Mouse (Mus musculus) C2C12 (cell line): ENCODE data around the gene Mctp1.
"Not testable (repeated sequence)": the region's sequence is repeated elsewhere in the genome, so short reads cannot be mapped to it uniquely, and the experiment has no call there.

Source experiments
- CTCF ChIP-seq: IDR thresholded peaks from one replicate; pipeline ENCODE4 v1.5.1; 2011; ENCODE audit not compliant: control insufficient read depth, insufficient read depth, insufficient read length
- FOSL1 ChIP-seq: IDR thresholded peaks from one replicate; pipeline ENCODE4 v1.8.0; 2011; ENCODE audit warnings: mild to moderate bottlenecking, low read length; ENCODE audit not compliant: poor library complexity, insufficient read depth, severe bottlenecking
- MAX ChIP-seq: IDR thresholded peaks from one replicate; pipeline ENCODE4 v1.6.1; 2011; ENCODE audit warnings: mild to moderate bottlenecking, control low read depth
- MYOD1 ChIP-seq: IDR thresholded peaks from one replicate; pipeline ENCODE4 v1.6.1; 2011; ENCODE audit warnings: low read depth; ENCODE audit not compliant: control insufficient read depth, insufficient read length
- MYOG ChIP-seq: IDR thresholded peaks from one replicate; pipeline ENCODE4 v1.6.1; 2011; ENCODE audit not compliant: control insufficient read depth, insufficient read length; ENCODE audit errors: extremely low read depth

GRCm38 (mm10) chr13:76451526-76451925 is 67.2 kb downstream of the Mctp1 start:
- not testable (repeated sequence) for TF ChIP-seq CTCF, MAX, MYOG, MYOD1, FOSL1
